ENCODE assay signal across 28 mouse cellular contexts in the genomic region with DNA sequence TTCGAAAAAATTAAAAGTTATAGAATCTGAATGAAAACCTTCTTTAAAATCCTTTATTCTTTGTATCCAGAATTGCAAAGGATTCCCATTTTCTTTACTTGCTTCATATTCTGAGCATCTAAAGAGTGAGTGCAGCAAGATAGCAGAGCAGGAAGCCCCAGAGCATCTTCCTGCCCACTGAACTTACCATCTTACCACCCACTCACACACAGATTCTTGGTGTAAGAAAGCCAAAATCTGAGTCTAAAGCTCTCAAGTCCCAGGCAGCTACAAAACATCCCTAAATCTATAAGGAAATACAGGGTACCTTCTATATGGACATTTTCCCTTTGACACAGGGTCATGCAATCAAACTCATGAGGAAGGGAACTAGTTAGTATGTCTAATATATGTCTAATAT.
"Had no signal": no experiment of that assay in that cellular context is flagged by ENCODE, and none has a peak within 500 bp of the region (broad histone marks: within the 10 kb centered on the region; RNA-seq: fewer than 3 reads in every experiment).

No protein-coding gene starts in this region.

- H3K27me3 ChIP-seq: embryonic facial prominence, embryonic 12.5 days; embryonic facial prominence, embryonic 13.5 days; embryonic facial prominence, embryonic 15.5 days; forebrain, embryonic 12.5 days; forebrain, embryonic 13.5 days; forebrain, embryonic 15.5 days had no signal

- H3K4me3 ChIP-seq: embryonic facial prominence, embryonic 10.5 days; embryonic facial prominence, embryonic 12.5 days; embryonic facial prominence, embryonic 13.5 days; embryonic facial prominence, embryonic 15.5 days; erythroblast, embryonic 14.5 days; forebrain, embryonic 10.5 days; forebrain, embryonic 12.5 days; forebrain, embryonic 13.5 days; forebrain, embryonic 15.5 days; gastrocnemius, adult 2 months; heart, adult 2 months; heart, embryonic 10.5 days had no signal

- H3K4me1 ChIP-seq: embryonic facial prominence, embryonic 10.5 days; embryonic facial prominence, embryonic 12.5 days; embryonic facial prominence, embryonic 13.5 days; embryonic facial prominence, embryonic 15.5 days; forebrain, embryonic 10.5 days; forebrain, embryonic 12.5 days; forebrain, embryonic 13.5 days; heart, embryonic 10.5 days had no signal

- H3K9ac ChIP-seq: embryonic facial prominence, embryonic 12.5 days; embryonic facial prominence, embryonic 13.5 days; embryonic facial prominence, embryonic 15.5 days; forebrain, embryonic 12.5 days; forebrain, embryonic 13.5 days; forebrain, embryonic 15.5 days; forebrain, postnatal 0 days had no signal

- H3K36me3 ChIP-seq: embryonic facial prominence, embryonic 10.5 days; embryonic facial prominence, embryonic 12.5 days; embryonic facial prominence, embryonic 13.5 days; embryonic facial prominence, embryonic 15.5 days; forebrain, embryonic 10.5 days; forebrain, embryonic 12.5 days; forebrain, embryonic 15.5 days; heart, embryonic 10.5 days had no signal

- ATAC-seq: forebrain, embryonic 13.5 days; forebrain, embryonic 14.5 days; forebrain, embryonic 15.5 days; forebrain, embryonic 16.5 days; forebrain, postnatal 0 days had no signal

- H3K27ac ChIP-seq: embryonic facial prominence, embryonic 10.5 days; embryonic facial prominence, embryonic 12.5 days; embryonic facial prominence, embryonic 13.5 days; embryonic facial prominence, embryonic 15.5 days; forebrain, embryonic 10.5 days; forebrain, embryonic 12.5 days; forebrain, embryonic 13.5 days; forebrain, embryonic 15.5 days; gastrocnemius, adult 2 months; heart, adult 2 months; heart, embryonic 10.5 days had no signal

- DNase-seq: cerebellum, adult 8-10 months; cerebellum, adult 9-10 months; cerebellum, adult 9-11 months; cerebellum, postnatal 10 days; cerebellum, postnatal 14 days; cerebellum, postnatal 25 days; cerebellum, postnatal 36 days; embryo, embryonic 11 days; forebrain, postnatal 0 days; gastrocnemius, adult 2 months; gastrocnemius, postnatal 10 days; gastrocnemius, postnatal 14 days; gastrocnemius, postnatal 25 days; gastrocnemius, postnatal 36 days; heart, adult 18-20 months; heart, adult 2 months had no signal

- H3K4me2 ChIP-seq: embryonic facial prominence, embryonic 12.5 days; embryonic facial prominence, embryonic 13.5 days; embryonic facial prominence, embryonic 15.5 days; forebrain, embryonic 12.5 days; forebrain, embryonic 13.5 days; forebrain, embryonic 15.5 days had no signal

- H3K9me3 ChIP-seq: embryonic facial prominence, embryonic 10.5 days; embryonic facial prominence, embryonic 12.5 days; embryonic facial prominence, embryonic 13.5 days; embryonic facial prominence, embryonic 15.5 days; forebrain, embryonic 10.5 days; forebrain, embryonic 12.5 days; forebrain, embryonic 13.5 days; forebrain, embryonic 15.5 days; heart, embryonic 10.5 days had no signal
